Mouse (Mus musculus): ENCODE results near the gene Add3. TPM values are rescaled to one million over a fixed set of nuclear protein-coding genes. Genes with fewer than 3 reads are reported as not detected.

The Add3 gene
- total and polyA plus RNA-seq, 2 experiments from 2014 or later: 51.9 to 54.6 TPM

DNA sequence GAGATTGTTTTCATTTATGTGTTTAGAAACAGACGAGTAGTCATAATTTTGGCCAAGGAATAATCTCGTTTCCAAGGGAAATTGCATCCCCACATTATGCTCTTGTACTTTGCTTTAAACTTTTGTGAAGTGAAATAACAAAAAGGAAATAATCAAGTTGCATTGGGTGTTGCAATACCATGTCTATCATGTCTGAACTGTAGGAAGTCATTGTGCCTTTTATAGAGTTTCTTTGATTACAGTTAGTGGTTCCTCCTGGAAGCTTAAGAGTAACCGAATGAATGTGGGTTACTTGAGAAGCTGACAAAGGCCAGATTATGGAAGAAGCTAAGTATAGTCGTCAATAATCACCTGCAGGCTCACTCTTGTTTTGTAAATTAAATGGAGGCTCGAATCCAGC lies 16.9 kb downstream of the Add3 start:
- Histone ChIP-seq H3K9me3 (ENCODE audit: low read length) (no peaks in the 10 kb centered on the region), H3K9ac (replicated peaks; ENCODE audit: low read length, poor library complexity, severe bottlenecking) (no peak overlapping the region), H3K27me3 (ENCODE audit: insufficient read depth, low read length) (no peaks in the 10 kb centered on the region), H3K27ac (ENCODE audit: low read depth, low read length) (no peak overlapping the region), H3K4me2 (ENCODE audit: low read depth, low read length, poor library complexity, severe bottlenecking) (no peak overlapping the region), H3K36me3 (ENCODE audit: insufficient read depth, low read length) (no peaks in the 10 kb centered on the region), H3K4me1 (ENCODE audit: insufficient read depth, low read length) (no peaks in the 10 kb centered on the region), H3K4me3 (ENCODE audit: low read depth, low read length) (no peak overlapping the region)
- WGBS: 74% methylated on average over 5 of the region's 5 CpGs
- no peak for ATAC-seq (ENCODE audit: low FRiP score)
- DNase-seq (ENCODE audit: low spot score): no peak
- TF ChIP-seq CTCF (IDR thresholded peaks at IDR 0.05): no peak

DNA sequence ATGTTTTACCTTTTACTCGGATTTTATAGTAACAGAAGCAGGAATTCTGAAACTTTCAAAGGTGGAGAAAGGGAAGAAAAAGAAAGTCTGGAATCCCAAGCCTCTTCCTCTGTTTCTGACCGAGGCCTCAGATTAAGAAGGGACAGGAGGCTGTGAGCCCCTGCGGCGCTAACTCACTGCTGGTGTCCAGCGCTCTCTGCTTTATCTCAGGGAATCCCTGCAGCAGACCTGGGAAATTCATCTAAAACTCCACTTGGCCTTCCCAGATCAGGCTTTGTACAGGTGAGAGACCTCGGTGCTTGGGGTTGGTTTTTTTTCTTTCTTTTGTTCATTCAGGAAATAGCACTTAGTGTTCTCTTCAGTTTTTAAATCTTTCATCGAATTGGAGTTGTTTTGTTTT lies 19.1 kb downstream of the Add3 start:
- WGBS: 40% methylated on average over 7 of the region's 7 CpGs
- H3K36me3 ChIP-seq (ENCODE audit: insufficient read depth, low read length): no peaks in the 10 kb centered on the region
- no peaks in the 10 kb centered on the region for H3K27me3 ChIP-seq (ENCODE audit: insufficient read depth, low read length)
- no peak for DNase-seq (ENCODE audit: low spot score)
- no peaks in the 10 kb centered on the region for H3K9me3 ChIP-seq (ENCODE audit: low read length)
- ATAC-seq (ENCODE audit: low FRiP score): no peak
- H3K4me2 ChIP-seq (ENCODE audit: low read depth, low read length, poor library complexity, severe bottlenecking): no peak overlapping the region
- no peak overlapping the region for H3K27ac ChIP-seq (ENCODE audit: low read depth, low read length)
- no peaks in the 10 kb centered on the region for H3K4me1 ChIP-seq (ENCODE audit: insufficient read depth, low read length)
- TF ChIP-seq CTCF (IDR thresholded peaks at IDR 0.05): no peak
- H3K4me3 ChIP-seq (ENCODE audit: low read depth, low read length): no peak overlapping the region
- H3K9ac ChIP-seq (replicated peaks; ENCODE audit: low read length, poor library complexity, severe bottlenecking): no peak overlapping the region

DNA sequence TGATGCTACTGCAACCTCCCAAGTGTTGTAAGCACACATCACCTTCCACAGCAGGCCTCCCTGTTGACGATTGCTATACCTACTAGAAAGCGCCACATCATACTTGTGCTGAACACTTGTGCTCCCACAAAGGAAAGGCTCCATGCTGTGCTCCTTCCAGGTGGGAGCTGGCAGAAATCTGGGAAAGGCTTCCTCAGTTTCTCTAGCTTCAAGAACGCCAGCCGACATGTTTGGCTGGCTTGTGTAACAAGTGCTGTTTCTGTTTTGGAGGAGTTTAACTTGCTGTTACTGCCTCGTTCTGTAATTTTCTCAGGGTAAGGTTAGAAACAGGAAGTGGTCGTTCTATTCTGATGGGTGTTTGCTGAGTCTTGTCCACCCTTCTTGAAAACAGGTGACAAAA lies 22.7 kb downstream of the Add3 start:
- ATAC-seq (ENCODE audit: low FRiP score) (no peak), DNase-seq (ENCODE audit: low spot score) (no peak)
- 90% methylated on average over 6 of the region's 6 CpGs for WGBS
- Histone ChIP-seq H3K9me3 (ENCODE audit: low read length) (no peaks in the 10 kb centered on the region), H3K4me2 (ENCODE audit: low read depth, low read length, poor library complexity, severe bottlenecking) (no peak overlapping the region), H3K4me3 (ENCODE audit: low read depth, low read length) (no peak overlapping the region), H3K9ac (replicated peaks; ENCODE audit: low read length, poor library complexity, severe bottlenecking) (no peak overlapping the region), H3K36me3 (ENCODE audit: insufficient read depth, low read length) (no peaks in the 10 kb centered on the region), H3K4me1 (ENCODE audit: insufficient read depth, low read length) (0 out of 2 replicates have a peak, but pooled peaks cover 3% of the 10 kb centered on the region), H3K27me3 (ENCODE audit: insufficient read depth, low read length) (no peaks in the 10 kb centered on the region), H3K27ac (ENCODE audit: low read depth, low read length) (no peak overlapping the region)
- TF ChIP-seq CTCF (IDR thresholded peaks at IDR 0.05): no peak

DNA sequence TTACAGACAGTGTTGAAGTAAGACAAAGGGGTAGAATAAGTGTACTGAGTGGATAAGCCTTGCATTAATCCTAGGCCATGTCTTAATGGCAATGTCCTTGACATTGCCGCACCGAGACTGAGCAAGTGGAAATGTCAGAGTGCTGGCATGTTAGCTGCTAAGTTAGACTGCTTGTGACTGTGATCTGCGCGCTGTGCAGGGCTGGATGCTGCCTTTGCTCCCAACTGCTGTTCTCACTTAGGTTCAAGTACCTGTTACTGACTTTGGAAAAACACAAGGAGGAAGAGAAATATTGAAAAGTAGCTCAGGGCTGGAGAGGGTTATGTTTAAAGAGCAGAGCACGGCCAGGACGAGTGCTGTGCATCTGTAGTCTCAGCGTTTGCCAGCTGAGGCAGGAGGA lies 24.4 kb downstream of the Add3 start:
- DNase-seq (ENCODE audit: low spot score): no peak
- H3K27me3 ChIP-seq (ENCODE audit: insufficient read depth, low read length): no peaks in the 10 kb centered on the region
- no peak for TF ChIP-seq CTCF (IDR thresholded peaks at IDR 0.05)
- no peak for ATAC-seq (ENCODE audit: low FRiP score)
- H3K4me2 ChIP-seq (ENCODE audit: low read depth, low read length, poor library complexity, severe bottlenecking): no peak overlapping the region
- H3K4me3 ChIP-seq (ENCODE audit: low read depth, low read length): no peak overlapping the region
- H3K9ac ChIP-seq (replicated peaks; ENCODE audit: low read length, poor library complexity, severe bottlenecking): no peak overlapping the region
- H3K27ac ChIP-seq (ENCODE audit: low read depth, low read length): no peak overlapping the region
- 0 out of 2 replicates have a peak, but pooled peaks cover 3% of the 10 kb centered on the region for H3K4me1 ChIP-seq (ENCODE audit: insufficient read depth, low read length)
- H3K9me3 ChIP-seq (ENCODE audit: low read length): no peaks in the 10 kb centered on the region
- H3K36me3 ChIP-seq (ENCODE audit: insufficient read depth, low read length): no peaks in the 10 kb centered on the region
- 83% methylated on average over 7 of the region's 7 CpGs for WGBS

DNA sequence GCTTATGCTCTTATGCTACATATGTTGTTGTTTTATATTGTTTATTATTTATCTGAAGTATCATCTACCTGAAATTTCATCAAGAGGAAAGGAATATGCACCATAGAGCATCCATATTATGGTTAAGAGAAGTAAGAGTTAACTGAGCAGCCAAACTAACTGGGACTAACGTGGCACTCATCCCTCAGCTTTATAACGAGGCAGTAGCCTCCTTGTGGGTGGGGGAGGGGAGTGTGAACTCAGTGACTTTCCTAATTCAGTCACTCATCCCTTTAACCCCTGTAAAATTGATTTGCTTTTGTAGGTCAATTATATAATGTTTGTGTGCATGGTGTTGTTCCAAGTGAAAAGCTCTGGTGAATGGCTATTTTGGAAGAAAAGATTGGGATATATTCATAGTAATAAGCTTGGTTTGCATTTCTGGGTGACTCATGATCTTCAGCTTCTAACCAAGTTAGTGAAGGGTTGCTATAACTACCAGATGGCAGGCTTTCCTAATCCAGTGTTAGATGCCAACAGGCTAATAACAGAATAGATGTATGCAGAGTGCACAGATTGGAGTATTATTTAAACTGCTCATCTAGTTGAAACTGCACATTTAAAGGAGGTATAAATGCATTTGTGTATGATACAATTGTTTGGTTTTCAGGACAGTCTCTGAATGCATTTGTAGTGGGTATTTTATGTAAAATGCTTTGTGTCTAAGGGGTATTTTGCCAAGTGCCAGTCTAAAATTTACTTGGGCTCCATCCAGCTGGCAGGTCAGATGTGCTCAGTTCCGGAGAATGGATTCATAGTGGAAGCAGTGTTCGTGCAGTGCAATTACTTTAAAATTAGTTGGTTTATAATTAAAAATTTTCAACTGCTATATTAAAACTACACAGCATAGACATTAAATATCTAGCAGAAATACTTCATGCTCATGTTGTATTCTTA lies 25.3 kb downstream of the Add3 start:
- no peaks in the 10 kb centered on the region for H3K9me3 ChIP-seq (ENCODE audit: low read length)
- H3K27me3 ChIP-seq (ENCODE audit: insufficient read depth, low read length): no peaks in the 10 kb centered on the region
- ATAC-seq (ENCODE audit: low FRiP score) (no peak), DNase-seq (ENCODE audit: low spot score) (peak; percentile 70)
- 42% methylated on average over 4 of the region's 4 CpGs for WGBS
- no peak overlapping the region for H3K4me2 ChIP-seq (ENCODE audit: low read depth, low read length, poor library complexity, severe bottlenecking)
- H3K9ac ChIP-seq (replicated peaks; ENCODE audit: low read length, poor library complexity, severe bottlenecking): no peak overlapping the region
- no peak overlapping the region for H3K4me3 ChIP-seq (ENCODE audit: low read depth, low read length)
- 0 out of 2 replicates have a peak, but pooled peaks cover 3% of the 10 kb centered on the region for H3K4me1 ChIP-seq (ENCODE audit: insufficient read depth, low read length)
- no peak overlapping the region for H3K27ac ChIP-seq (ENCODE audit: low read depth, low read length)
- H3K36me3 ChIP-seq (ENCODE audit: insufficient read depth, low read length): no peaks in the 10 kb centered on the region
- TF ChIP-seq CTCF (IDR thresholded peaks at IDR 0.05): no peak

DNA sequence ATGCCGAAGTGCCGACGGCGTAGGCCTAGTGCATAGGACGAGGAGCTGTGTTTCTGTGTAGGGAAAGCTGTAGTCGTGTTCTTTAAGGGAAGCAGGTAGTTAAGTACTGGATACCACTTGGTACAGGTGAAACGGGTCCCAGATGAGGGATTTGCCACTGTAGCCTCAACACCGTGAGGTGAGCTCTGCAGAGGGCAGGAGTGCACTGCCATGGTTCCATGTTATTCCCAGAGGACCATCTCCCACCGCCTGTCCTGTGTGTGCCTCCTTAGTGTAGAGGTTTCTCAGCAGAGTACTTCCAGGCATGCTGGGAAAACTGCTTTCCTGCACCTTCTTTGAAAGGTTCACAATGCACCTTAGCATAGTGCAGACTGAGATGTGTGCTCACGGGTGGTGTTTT lies 26.1 kb downstream of the Add3 start:
- TF ChIP-seq CTCF (IDR thresholded peaks at IDR 0.05): no peak
- 94% methylated on average over 10 of the region's 10 CpGs for WGBS
- Histone ChIP-seq H3K4me3 (ENCODE audit: low read depth, low read length) (no peak overlapping the region), H3K9me3 (ENCODE audit: low read length) (no peaks in the 10 kb centered on the region), H3K4me1 (ENCODE audit: insufficient read depth, low read length) (0 out of 2 replicates have a peak, but pooled peaks cover 3% of the 10 kb centered on the region), H3K4me2 (ENCODE audit: low read depth, low read length, poor library complexity, severe bottlenecking) (no peak overlapping the region), H3K27me3 (ENCODE audit: insufficient read depth, low read length) (no peaks in the 10 kb centered on the region), H3K36me3 (ENCODE audit: insufficient read depth, low read length) (no peaks in the 10 kb centered on the region), H3K9ac (replicated peaks; ENCODE audit: low read length, poor library complexity, severe bottlenecking) (no peak overlapping the region), H3K27ac (ENCODE audit: low read depth, low read length) (no peak overlapping the region)
- no peak for DNase-seq (ENCODE audit: low spot score)
- no peak for ATAC-seq (ENCODE audit: low FRiP score)

Data from midbrain, postnatal 0 days (tissue).